Mouse (Mus musculus): ENCODE data around the gene Mier3. TPM values are rescaled to one million over a fixed set of nuclear protein-coding genes. Genes with fewer than 3 reads are reported as not detected.
"Not testable (repeated sequence)": the region's sequence is repeated elsewhere in the genome, so short reads cannot be mapped to it uniquely, and the experiment has no call there.

Mier3 gene
- polyA plus RNA-seq, 1 experiment from 2014 or later = 19.0 TPM

DNA sequence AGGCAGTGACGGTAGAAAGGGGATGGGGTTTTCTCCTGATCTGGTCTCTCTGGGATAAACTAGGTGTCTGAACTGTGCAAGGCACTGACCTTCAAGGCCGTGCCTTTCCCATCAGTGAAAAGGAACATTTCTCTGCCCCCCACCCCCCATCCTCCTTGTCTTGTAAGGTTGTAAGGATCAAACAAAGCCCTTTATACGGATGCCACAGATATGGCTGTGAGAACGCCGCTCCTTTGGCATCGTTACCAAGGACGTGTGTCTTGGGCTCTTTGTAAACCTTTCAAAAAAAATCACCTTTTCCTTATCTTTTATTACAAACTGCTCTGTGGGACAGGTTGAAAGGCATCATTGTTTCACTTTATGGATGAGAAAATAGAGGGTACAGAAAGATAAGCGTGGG is 21.3 kb upstream of the Mier3 start:
- no peaks in the 10 kb centered on the region for H3K36me3 ChIP-seq
- H3K4me3 ChIP-seq = no peak overlapping the region
- H3K9ac ChIP-seq = no peak overlapping the region
- peaks cover 18% of the 10 kb centered on the region for H3K4me1 ChIP-seq (replicated peaks)
- no peaks in the 10 kb centered on the region for H3K27me3 ChIP-seq
- H3K9me3 ChIP-seq = no peaks in the 10 kb centered on the region
- H3K27ac ChIP-seq (replicated peaks) = no peak overlapping the region
- no peak for ATAC-seq (ENCODE audit: low read depth)
- 78% methylated on average over 8 of the region's 8 CpGs for WGBS
- H3K4me2 ChIP-seq = no peak overlapping the region

DNA sequence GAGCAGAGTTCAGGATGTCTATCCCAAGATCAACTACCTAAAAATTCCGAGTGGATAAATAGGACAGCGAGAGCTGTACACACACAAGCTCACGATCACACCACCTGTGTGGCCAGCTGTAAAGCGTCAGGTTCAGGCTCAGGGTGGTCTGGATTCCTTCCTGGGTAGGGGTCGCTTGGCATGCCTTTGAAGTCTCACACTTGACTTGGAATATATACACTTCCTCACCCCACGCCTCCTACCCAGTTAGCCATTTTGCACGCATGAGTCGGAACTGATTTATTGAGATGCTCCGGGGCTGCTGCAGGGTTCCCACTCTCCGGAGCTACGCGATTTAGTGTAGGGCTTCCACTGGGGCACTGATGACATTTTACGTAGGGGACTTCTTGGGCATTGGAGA is 20.7 kb upstream of the Mier3 start:
- Histone ChIP-seq H3K36me3 (no peaks in the 10 kb centered on the region), H3K9ac (no peak overlapping the region), H3K9me3 (no peaks in the 10 kb centered on the region), H3K4me3 (no peak overlapping the region), H3K27me3 (no peaks in the 10 kb centered on the region), H3K4me1 (replicated peaks) (peaks cover 18% of the 10 kb centered on the region), H3K4me2 (no peak overlapping the region), H3K27ac (replicated peaks) (no peak overlapping the region)
- ATAC-seq (ENCODE audit: low read depth) = no peak
- WGBS = 47% methylated on average over 13 of the region's 13 CpGs

GRCm38 (mm10) chr13:111660556-111660955 is 20.2 kb upstream of the Mier3 start:
- Histone ChIP-seq H3K4me1 (replicated peaks) (peaks cover 18% of the 10 kb centered on the region), H3K27me3 (no peaks in the 10 kb centered on the region), H3K9ac (no peak overlapping the region), H3K36me3 (no peaks in the 10 kb centered on the region), H3K9me3 (no peaks in the 10 kb centered on the region), H3K27ac (replicated peaks) (no peak overlapping the region), H3K4me3 (no peak overlapping the region), H3K4me2 (no peak overlapping the region)
- WGBS = 68% methylated on average over 3 of the region's 3 CpGs
- no peak for ATAC-seq (ENCODE audit: low read depth)

- ATAC-seq (ENCODE audit: low read depth) = no peak
Observed at GRCm38 (mm10) chr13:111668016-111668415, 12.8 kb upstream of the Mier3 start.

DNA sequence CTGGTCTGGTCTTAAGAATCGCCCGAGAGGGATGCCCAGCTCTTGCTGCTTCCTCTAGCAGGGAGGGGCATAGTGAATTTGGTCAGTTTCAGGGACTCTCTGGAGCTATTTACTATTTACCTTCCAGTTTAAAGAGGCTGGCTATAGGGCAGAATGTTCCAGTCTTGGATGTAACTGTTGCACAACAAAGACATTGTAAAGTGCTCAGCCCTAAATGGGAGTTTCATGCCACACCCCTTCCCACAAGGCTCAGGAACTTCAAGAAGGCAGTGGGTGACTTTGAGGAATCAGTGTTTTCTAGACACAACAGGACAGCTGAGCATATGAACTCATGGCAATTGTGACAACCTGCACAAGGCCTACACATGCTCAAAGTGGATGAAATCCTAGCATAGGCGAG is 3.9 kb upstream of the Mier3 start:
- no peak for ATAC-seq (ENCODE audit: low read depth)
- H3K27me3 ChIP-seq = no peaks in the 10 kb centered on the region
- H3K4me2 ChIP-seq = no peak overlapping the region
- H3K36me3 ChIP-seq = no peaks in the 10 kb centered on the region
- WGBS = 91% methylated on average over 3 of the region's 3 CpGs
- H3K9me3 ChIP-seq = peaks cover 5% of the 10 kb centered on the region
- H3K4me1 ChIP-seq (replicated peaks) = no peaks in the 10 kb centered on the region
- no peak overlapping the region for H3K9ac ChIP-seq
- no peak overlapping the region for H3K4me3 ChIP-seq
- H3K27ac ChIP-seq (replicated peaks) = no peak overlapping the region

More at GRCm38 (mm10) chr13:111668016-111668415, 12.8 kb upstream of the Mier3 start:
- Histone ChIP-seq H3K36me3 (no peaks in the 10 kb centered on the region), H3K4me1 (replicated peaks) (no peaks in the 10 kb centered on the region), H3K9me3 (no peaks in the 10 kb centered on the region), H3K27me3 (no peaks in the 10 kb centered on the region), H3K27ac (replicated peaks) (no peak overlapping the region), H3K4me2 (no peak overlapping the region), H3K9ac (no peak overlapping the region), H3K4me3 (no peak overlapping the region)
- WGBS = 88% methylated on average over 7 of the region's 7 CpGs

DNA sequence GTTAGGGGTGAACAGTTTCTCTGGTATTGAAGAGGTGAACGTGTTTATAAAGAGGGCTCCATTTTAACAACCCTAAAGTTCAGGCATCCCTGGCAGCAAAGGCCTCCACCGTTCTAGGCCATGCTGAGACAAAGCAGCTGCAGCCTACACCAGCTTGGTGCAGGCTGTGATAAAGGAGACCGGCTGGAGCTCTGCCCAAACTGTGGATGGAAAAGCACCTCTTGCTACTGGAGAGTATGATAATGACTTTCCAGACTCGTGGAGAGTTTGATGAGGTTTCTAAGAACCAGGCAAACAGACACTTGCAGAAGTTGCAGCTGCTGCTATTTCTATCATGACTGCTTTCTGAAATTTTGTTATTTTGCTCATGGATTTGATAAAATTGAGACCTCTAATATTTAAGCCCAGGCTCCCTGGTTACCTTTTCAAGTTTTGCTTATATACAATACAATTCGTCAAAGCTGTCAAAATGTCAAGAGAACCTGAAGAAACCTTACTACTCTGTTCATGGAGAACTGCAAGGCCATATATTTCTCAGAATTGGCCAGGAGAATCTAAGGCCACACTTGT is 3.4 kb downstream of the Mier3 start:
- Histone ChIP-seq H3K27ac (replicated peaks) (no peak overlapping the region), H3K4me3 (no peak overlapping the region), H3K4me2 (no peak overlapping the region), H3K27me3 (peaks cover 4% of the 10 kb centered on the region), H3K4me1 (replicated peaks) (peaks cover 18% of the 10 kb centered on the region), H3K36me3 (no peaks in the 10 kb centered on the region), H3K9me3 (no peaks in the 10 kb centered on the region), H3K9ac (no peak overlapping the region)
- 42% methylated on average over 5 of the region's 5 CpGs for WGBS
- ATAC-seq (ENCODE audit: low read depth) = no peak

DNA sequence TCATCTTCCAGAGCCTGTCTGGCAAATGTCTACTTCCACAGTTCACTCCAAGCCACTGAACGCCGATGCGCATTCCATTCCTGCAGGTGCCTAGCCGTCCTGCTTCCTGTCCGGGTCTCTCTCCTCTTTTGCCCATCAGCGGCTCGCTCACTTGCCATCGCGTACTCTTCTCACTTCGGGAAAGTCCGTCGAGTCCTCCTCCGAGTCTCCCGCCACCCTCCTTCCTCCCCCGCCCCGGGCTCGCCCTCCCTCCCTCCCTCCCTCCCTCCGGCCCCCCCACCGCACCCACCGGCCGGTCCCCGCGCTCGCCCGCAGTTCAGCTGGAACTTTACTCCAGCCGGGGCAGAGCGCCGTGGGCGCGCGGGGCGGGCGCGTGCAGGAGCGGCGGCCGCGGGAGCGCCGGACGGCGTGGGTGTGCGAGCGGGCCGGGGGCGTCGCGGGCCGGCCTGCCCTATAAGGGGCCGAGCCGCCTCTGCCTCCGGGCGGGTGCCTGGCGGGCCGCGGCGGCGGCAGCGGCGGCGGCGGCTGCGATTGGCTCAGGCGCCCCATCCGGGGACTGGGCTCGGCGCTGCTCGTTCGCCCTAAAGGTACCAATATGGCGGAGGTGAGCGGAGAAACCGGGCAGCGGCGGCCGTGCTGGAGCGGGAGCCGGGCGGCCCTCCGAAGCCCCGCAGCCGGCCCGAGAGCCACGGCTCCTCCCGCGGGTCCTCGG is 5.1 kb downstream of the Mier3 start:
- Histone ChIP-seq H3K9ac (peak overlapping the region; percentile 98), H3K9me3 (no peaks in the 10 kb centered on the region), H3K4me1 (replicated peaks) (peaks cover 18% of the 10 kb centered on the region), H3K36me3 (no peaks in the 10 kb centered on the region), H3K27me3 (peaks cover 4% of the 10 kb centered on the region), H3K27ac (replicated peaks) (peak overlapping the region; percentile 98), H3K4me3 (peak overlapping the region; percentile 97), H3K4me2 (peak overlapping the region; percentile 91)
- under 1% methylated on average over 57 of the region's 86 CpGs for WGBS
- ATAC-seq (ENCODE audit: low read depth) = peak; percentile 96

DNA sequence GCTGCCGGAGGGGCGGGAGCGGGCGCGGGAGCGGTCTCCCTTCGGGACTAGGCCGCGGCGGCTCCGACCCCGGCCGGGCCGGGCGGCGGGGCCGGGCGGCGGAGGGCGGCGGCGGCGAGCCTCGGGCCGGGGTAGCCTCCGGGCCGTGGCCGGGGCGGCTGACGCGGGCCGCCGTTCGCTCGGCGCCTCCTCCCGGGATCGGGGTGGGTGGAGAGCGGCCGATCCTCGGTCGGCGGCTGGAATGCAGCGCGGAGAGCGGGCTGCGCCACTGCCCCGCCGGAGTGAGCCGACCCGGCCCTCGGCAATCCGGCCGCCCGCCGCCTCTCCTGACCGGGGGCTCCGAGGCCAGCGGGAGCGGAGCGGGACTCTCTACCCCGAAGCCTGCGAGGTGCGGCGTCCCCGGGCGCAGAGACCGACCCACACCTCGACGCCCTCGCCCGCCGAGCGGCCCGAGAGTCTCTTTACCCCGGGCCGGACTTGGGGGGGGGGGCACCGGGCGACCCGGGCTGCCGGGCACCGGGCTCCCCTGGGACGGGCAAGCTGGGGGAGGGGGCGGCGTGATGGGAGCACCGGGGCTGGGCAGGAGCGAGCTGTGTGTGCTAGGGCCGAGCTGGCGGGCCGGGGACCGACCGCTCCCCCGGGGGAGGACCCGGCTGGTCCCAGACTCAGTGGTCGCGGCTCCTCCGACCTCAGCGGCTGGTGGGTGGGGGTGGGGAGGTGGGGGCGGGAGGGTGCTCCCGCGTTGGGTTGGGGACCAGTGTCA is 5.9 kb downstream of the Mier3 start:
- under 1% methylated on average over 60 of the region's 101 CpGs for WGBS
- Histone ChIP-seq H3K9me3 (no peaks in the 10 kb centered on the region), H3K4me2 (peak overlapping the region; percentile 91), H3K36me3 (peaks cover 3% of the 10 kb centered on the region), H3K4me3 (peak overlapping the region; percentile 97), H3K27ac (replicated peaks) (peak overlapping the region; percentile 98), H3K4me1 (replicated peaks) (peaks cover 18% of the 10 kb centered on the region), H3K27me3 (peaks cover 4% of the 10 kb centered on the region), H3K9ac (peak overlapping the region; percentile 98)
- peak; percentile 68 for ATAC-seq (ENCODE audit: low read depth)

DNA sequence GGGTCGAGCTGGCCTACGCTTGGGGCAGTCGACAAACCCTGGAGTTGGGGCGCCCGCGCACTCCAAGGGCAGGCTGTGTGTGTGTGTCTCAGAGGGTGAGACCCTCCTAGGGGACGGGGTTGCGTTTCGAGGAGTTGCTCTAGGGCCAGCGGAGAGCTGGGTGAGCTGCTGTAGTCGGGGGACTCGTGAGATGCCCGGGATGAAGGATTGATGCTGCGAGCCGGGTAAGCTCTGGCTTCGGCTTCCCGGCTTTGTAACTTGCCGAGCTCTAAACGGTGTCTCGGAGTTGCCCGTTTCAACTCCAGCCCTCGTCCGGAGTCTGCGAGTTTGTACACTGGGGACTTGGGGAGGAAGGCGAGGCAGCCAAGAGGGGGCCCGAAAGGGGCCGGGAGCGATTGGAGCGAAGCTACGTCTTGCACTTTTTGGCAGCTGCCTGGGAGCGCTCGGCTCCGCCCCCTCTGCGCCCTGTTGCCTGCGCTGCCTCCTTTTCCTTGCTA is 6.6 kb downstream of the Mier3 start:
- Histone ChIP-seq H3K9ac (peak overlapping the region; percentile 98), H3K4me3 (peak overlapping the region; percentile 97), H3K36me3 (peaks cover 10% of the 10 kb centered on the region), H3K4me2 (peak overlapping the region; percentile 91), H3K9me3 (no peaks in the 10 kb centered on the region), H3K4me1 (replicated peaks) (peaks cover 18% of the 10 kb centered on the region), H3K27ac (replicated peaks) (peak overlapping the region; percentile 98), H3K27me3 (peaks cover 4% of the 10 kb centered on the region)
- under 1% methylated on average over 35 of the region's 35 CpGs for WGBS
- ATAC-seq (ENCODE audit: low read depth) = peak; percentile 68

DNA sequence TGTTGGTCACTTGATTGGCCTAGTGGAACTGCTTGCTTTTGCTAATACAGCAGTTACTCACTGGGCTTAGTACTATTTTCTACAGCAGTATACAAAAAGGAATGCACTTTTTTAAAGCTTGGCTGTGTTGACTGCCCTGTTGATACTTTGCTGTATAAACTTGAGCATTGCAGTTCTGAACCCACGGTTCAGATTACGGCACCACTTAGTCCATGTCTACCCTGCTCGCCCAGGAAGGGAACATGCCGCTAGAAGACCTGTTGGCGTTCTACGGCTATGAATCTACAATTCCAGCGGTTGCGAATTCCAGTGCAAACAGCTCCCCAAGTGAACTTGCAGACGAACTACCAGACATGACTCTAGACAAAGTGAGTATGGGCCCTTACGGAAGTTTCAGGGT is 22.6 kb downstream of the Mier3 start:
- no peaks in the 10 kb centered on the region for H3K4me1 ChIP-seq (replicated peaks)
- H3K36me3 ChIP-seq = peaks cover 74% of the 10 kb centered on the region
- no peak overlapping the region for H3K27ac ChIP-seq (replicated peaks)
- H3K9ac ChIP-seq = no peak overlapping the region
- H3K4me2 ChIP-seq = no peak overlapping the region
- ATAC-seq (ENCODE audit: low read depth) = no peak
- no peaks in the 10 kb centered on the region for H3K9me3 ChIP-seq
- H3K27me3 ChIP-seq = no peaks in the 10 kb centered on the region
- no peak overlapping the region for H3K4me3 ChIP-seq
- WGBS = 95% methylated on average over 10 of the region's 10 CpGs

- not testable (repeated sequence) for H3K9me3 ChIP-seq
Observed at GRCm38 (mm10) chr13:111703952-111704351, 23.2 kb downstream of the Mier3 start.

DNA sequence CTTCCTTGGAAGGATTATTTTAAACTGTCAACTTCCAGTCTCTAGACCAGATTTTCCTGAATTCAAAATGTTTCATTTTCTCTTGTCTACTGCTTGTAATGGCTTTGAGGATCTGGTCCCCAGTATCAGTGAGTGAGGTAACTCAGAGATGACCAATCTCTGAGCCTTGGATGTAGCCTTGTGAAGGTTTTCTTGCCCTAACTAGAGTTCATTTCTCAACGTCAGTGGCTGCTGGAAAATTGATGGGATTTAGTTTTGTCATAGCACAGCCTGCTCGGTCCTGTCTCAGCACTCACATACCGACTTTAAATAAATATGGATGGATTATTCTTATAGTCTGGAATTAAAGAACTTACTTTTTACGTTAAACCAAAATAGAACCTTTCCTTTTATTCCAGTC is 29.8 kb downstream of the Mier3 start:
- Histone ChIP-seq H3K27me3 (no peaks in the 10 kb centered on the region), H3K36me3 (peaks cover 96% of the 10 kb centered on the region), H3K4me2 (no peak overlapping the region), H3K9me3 (no peaks in the 10 kb centered on the region), H3K4me1 (replicated peaks) (no peaks in the 10 kb centered on the region), H3K4me3 (no peak overlapping the region), H3K27ac (replicated peaks) (no peak overlapping the region), H3K9ac (no peak overlapping the region)
- no peak for ATAC-seq (ENCODE audit: low read depth)
- WGBS = 93% methylated on average over 4 of the region's 4 CpGs

More at GRCm38 (mm10) chr13:111703952-111704351, 23.2 kb downstream of the Mier3 start:
- H3K4me2 ChIP-seq; H3K4me3 ChIP-seq; H3K27ac ChIP-seq (replicated peaks); H3K27me3 ChIP-seq; H3K4me1 ChIP-seq (replicated peaks); H3K9ac ChIP-seq; ATAC-seq (ENCODE audit: low read depth): not testable (repeated sequence)
- WGBS = 89% methylated on average over 4 of the region's 4 CpGs
- H3K36me3 ChIP-seq = peaks cover 79% of the 10 kb centered on the region

Measured in neural tube, embryonic 13.5 days (tissue).